Mouse (Mus musculus): ENCODE measurements around the gene Slc29a3.

- no peak for TF ChIP-seq CTCF (IDR thresholded peaks at IDR 0.05; ENCODE audit: low read depth, low read length)
- no peak for TF ChIP-seq POLR2A (IDR thresholded peaks at IDR 0.05; ENCODE audit: extremely low read depth, insufficient read depth, low read length)
These were observed 25.7 kb downstream of the Slc29a3 start for GRCm38 (mm10) chr10:60726896-60727295.
